Mouse (Mus musculus) ZHBTc4 (cell line): ENCODE data around the gene Maml3.

Experiments
- DNase-seq: peaks from one replicate; pipeline ENCODE4 v3.0.0-alpha.2; 2011; ENCODE audit warnings: low read depth, low spot score

Gene Maml3

GRCm38 (mm10) chr3:51912214-51912613 lies 192.7 kb downstream of the Maml3 start:
- no peak for DNase-seq

- DNase-seq, result peak; percentile 80
These were observed 196.4 kb downstream of the Maml3 start for GRCm38 (mm10) chr3:51908437-51908990.

GRCm38 (mm10) chr3:51907113-51907860 lies 197.6 kb downstream of the Maml3 start:
- DNase-seq, result no peak

GRCm38 (mm10) chr3:51905903-51906302 lies 199.0 kb downstream of the Maml3 start:
- no peak for DNase-seq

GRCm38 (mm10) chr3:51904357-51904855 lies 200.5 kb downstream of the Maml3 start:
- no peak for DNase-seq

- no peak for DNase-seq
These were observed 203.7 kb downstream of the Maml3 start for GRCm38 (mm10) chr3:51901151-51901550.

GRCm38 (mm10) chr3:51894514-51894913 lies 210.4 kb downstream of the Maml3 start:
- peak; percentile 38 for DNase-seq

- DNase-seq, result no peak
These were observed 213.2 kb downstream of the Maml3 start for GRCm38 (mm10) chr3:51891562-51892119.

GRCm38 (mm10) chr3:51890181-51890580 lies 214.7 kb downstream of the Maml3 start:
- DNase-seq, result no peak

GRCm38 (mm10) chr3:51889776-51890175 lies 215.1 kb downstream of the Maml3 start:
- DNase-seq, result no peak

- no peak for DNase-seq
These were observed 216.0 kb downstream of the Maml3 start for GRCm38 (mm10) chr3:51888662-51889433.

- DNase-seq, result no peak
These were observed 216.6 kb downstream of the Maml3 start for GRCm38 (mm10) chr3:51888295-51888661.

- no peak for DNase-seq
These were observed 219.0 kb downstream of the Maml3 start for GRCm38 (mm10) chr3:51885920-51886319.

GRCm38 (mm10) chr3:51885487-51885886 lies 219.4 kb downstream of the Maml3 start:
- DNase-seq, result no peak

- no peak for DNase-seq
These were observed 222.9 kb downstream of the Maml3 start for GRCm38 (mm10) chr3:51881981-51882380.

- DNase-seq, result no peak
These were observed 223.5 kb downstream of the Maml3 start for GRCm38 (mm10) chr3:51881393-51881792.

- DNase-seq, result no peak
These were observed 224.3 kb downstream of the Maml3 start for GRCm38 (mm10) chr3:51880506-51881036.

- no peak for DNase-seq
These were observed 225.7 kb downstream of the Maml3 start for GRCm38 (mm10) chr3:51879211-51879610.

GRCm38 (mm10) chr3:51878577-51878976 lies 226.3 kb downstream of the Maml3 start:
- DNase-seq, result no peak

GRCm38 (mm10) chr3:51876729-51877128 lies 228.1 kb downstream of the Maml3 start:
- DNase-seq, result no peak

GRCm38 (mm10) chr3:51875629-51876028 lies 229.2 kb downstream of the Maml3 start:
- no peak for DNase-seq

- DNase-seq, result no peak
These were observed 230.6 kb downstream of the Maml3 start for GRCm38 (mm10) chr3:51874252-51874651.
